Mouse (Mus musculus) heart, embryonic 16.5 days (tissue): ENCODE measurements at regions not wholly inside any gene's neighbourhood (a gene's known extent, or its start where the extent isn't known, plus 50 kb on each side); places are given as distances from the start of the nearest gene placed in this dataset.

Source experiments
- ATAC-seq: fragments of 200-750 bp; cut with Nextera tagmentation; replicated peaks from 2 replicates; pipeline ENCODE4 v1.8.0; 2017; ENCODE audit warnings: moderate number of reproducible peaks; ENCODE audit not compliant: insufficient read depth, low FRiP score; ENCODE audit errors: extremely low read depth
- H3K27ac ChIP-seq: fragments of 300-500 bp; sonication (generic); 2 replicates; pipeline ENCODE4 v1.5.1; 2014; ENCODE audit warnings: mild to moderate bottlenecking, low read length, control low read depth, moderate library complexity
- H3K27me3 ChIP-seq: fragments of 300-500 bp; sonication (generic); 2 replicates; pipeline ENCODE4 v1.6.1; 2014; ENCODE audit warnings: low read length, mixed read lengths; ENCODE audit not compliant: control insufficient read depth, insufficient read depth
- H3K36me3 ChIP-seq: fragments of 300-500 bp; sonication (generic); 2 replicates; pipeline ENCODE4 v1.6.1; 2014; ENCODE audit not compliant: control insufficient read depth, insufficient read depth
- H3K4me1 ChIP-seq: fragments of 300-500 bp; sonication (generic); 2 replicates; pipeline ENCODE4 v1.6.1; 2014; ENCODE audit warnings: low read length, mixed read lengths; ENCODE audit not compliant: control insufficient read depth, insufficient read depth
- H3K4me2 ChIP-seq: fragments of 300-500 bp; sonication (generic); 2 replicates; pipeline ENCODE4 v1.6.1; 2014; ENCODE audit warnings: low read depth, mild to moderate bottlenecking, control low read depth, low read length
- H3K4me3 ChIP-seq: fragments of 300-500 bp; sonication (generic); 2 replicates; pipeline ENCODE4 v1.5.1; 2014; ENCODE audit warnings: mild to moderate bottlenecking, control low read depth, low read length
- H3K9ac ChIP-seq: fragments of 300-500 bp; sonication (generic); 2 replicates; pipeline ENCODE4 v1.6.1; 2014; ENCODE audit warnings: low read length, control low read depth
- H3K9me3 ChIP-seq: fragments of 300-500 bp; sonication (generic); replicated peaks from 2 replicates; pipeline ENCODE4 v1.6.1; 2016; ENCODE audit warnings: low read length; ENCODE audit not compliant: control insufficient read depth
- WGBS: fragments of 180-500 bp; shearing (Covaris S2); extraction: QIAGEN DNeasy Blood & Tissue Kit; methylation state at CpG from one replicate; pipeline ENCODE4 v1.1.7; 2014; 5-methylcytosine and 5-hydroxymethylcytosine counted together

DNA sequence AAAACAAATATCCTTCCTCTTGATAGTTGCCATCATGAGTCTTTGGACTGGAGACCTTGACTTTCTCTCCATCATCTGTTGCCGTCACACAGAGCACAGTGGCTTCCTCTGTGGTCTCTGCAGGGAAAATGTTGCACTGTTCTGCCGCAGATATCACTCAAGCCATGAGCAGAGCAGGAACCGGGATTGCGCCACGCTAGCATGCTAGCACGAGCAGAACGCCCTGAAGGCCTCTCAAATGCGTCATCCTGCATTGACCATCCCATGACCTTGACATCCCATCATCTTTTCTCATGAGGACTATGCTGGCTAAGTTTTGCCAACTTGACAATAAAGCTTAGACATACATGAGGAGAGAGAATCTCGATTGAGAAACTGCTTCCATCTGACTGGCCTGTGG, 134.6 kb upstream of the Thbs1 start:
- Histone ChIP-seq H3K4me1 (no peaks in the 10 kb centered on the region), H3K27ac (no peak overlapping the region), H3K4me2 (no peak overlapping the region), H3K4me3 (no peak overlapping the region), H3K36me3 (no peaks in the 10 kb centered on the region), H3K27me3 (no peaks in the 10 kb centered on the region), H3K9me3 (no peaks in the 10 kb centered on the region), H3K9ac (no peak overlapping the region)
- WGBS = 80% methylated on average over 9 of the region's 9 CpGs
- ATAC-seq = no peak

DNA sequence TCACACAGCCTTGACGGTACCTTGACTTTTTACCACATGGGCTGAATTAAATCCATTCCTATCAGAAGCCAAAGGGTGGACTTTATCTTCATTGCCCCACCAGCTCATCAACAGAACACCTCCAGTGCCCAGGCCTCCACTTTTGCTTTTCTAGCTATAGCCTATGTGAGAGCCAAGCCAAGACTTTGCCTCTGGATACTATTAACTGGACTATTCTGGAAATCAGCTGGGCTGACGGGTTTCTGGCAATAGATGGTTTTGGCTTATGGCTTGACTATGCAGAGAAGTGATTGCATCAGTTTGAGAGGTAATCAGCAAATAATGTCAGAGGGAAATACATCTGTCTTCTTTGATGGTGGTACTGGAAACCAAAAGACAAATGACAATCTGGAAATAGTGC, 130.8 kb upstream of the Thbs1 start:
- no peak overlapping the region for H3K4me2 ChIP-seq
- 77% methylated on average over 2 of the region's 2 CpGs for WGBS
- no peaks in the 10 kb centered on the region for H3K36me3 ChIP-seq
- no peak overlapping the region for H3K9ac ChIP-seq
- H3K4me3 ChIP-seq = no peak overlapping the region
- H3K27ac ChIP-seq = no peak overlapping the region
- no peaks in the 10 kb centered on the region for H3K27me3 ChIP-seq
- no peaks in the 10 kb centered on the region for H3K4me1 ChIP-seq
- ATAC-seq = no peak
- H3K9me3 ChIP-seq = no peaks in the 10 kb centered on the region

DNA sequence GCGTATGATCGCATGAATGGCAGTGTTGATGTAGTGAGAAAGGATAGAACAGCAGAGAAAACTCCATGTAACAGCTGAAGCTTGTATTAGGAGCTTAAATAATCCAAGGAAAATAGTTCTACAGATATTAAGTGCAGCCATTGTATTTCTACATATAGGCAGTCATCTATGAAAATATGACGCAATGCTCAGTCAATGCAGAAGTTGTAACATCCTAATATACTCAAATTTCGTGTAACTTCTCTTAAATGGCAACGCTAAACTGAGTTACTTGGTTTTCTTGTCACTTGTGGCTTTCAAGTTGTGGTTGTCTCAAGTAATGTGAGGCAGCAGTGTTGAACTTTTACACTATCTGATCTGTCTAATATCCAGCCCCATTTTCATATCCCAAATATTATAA, 127.1 kb upstream of the Thbs1 start:
- Histone ChIP-seq H3K36me3 (no peaks in the 10 kb centered on the region), H3K4me3 (no peak overlapping the region), H3K27me3 (no peaks in the 10 kb centered on the region), H3K4me1 (peaks cover 6% of the 10 kb centered on the region), H3K4me2 (no peak overlapping the region), H3K27ac (no peak overlapping the region), H3K9me3 (no peaks in the 10 kb centered on the region), H3K9ac (no peak overlapping the region)
- 82% methylated on average over 5 of the region's 5 CpGs for WGBS
- no peak for ATAC-seq

DNA sequence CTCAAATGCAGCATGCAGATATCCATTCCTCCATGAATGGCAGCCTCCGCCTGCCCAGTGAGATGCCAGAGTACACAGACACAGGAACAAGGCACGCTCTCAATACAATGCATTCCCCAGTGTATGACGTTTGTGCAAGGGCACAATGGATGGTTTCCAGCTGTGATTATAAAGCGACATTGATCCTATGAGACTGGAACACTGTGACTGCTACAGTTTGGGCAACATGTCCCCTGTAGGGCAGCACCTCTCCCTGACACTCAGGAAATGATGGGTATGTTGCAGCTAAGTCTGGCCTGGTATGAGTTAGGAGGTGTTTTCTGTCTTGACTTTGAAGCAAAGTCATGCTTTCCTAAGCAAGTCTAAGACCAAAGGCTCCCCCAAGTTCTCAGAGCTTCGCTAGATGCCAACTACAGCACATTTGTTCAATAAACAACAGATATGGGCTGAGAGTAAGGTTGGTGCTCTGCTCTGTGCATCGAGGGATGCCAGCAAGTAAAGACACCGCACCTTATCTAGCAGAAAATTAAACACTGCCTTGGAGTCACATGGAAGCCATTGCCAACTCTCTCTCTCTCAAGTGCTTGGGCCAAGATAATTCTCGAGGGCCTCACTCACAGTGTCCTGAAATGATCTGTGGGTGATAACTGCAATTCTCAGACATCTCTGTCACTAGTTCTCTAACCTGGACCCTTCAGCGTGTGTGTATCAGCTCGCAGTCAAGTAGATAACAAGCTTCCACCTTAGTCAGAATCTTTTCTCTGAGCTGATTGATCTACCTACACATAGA, 124.1 kb upstream of the Thbs1 start:
- no peak overlapping the region for H3K27ac ChIP-seq
- H3K36me3 ChIP-seq = no peaks in the 10 kb centered on the region
- no peak overlapping the region for H3K4me3 ChIP-seq
- no peak overlapping the region for H3K9ac ChIP-seq
- H3K9me3 ChIP-seq = no peaks in the 10 kb centered on the region
- no peak overlapping the region for H3K4me2 ChIP-seq
- WGBS = 48% methylated on average over 10 of the region's 10 CpGs
- no peaks in the 10 kb centered on the region for H3K27me3 ChIP-seq
- no peak for ATAC-seq
- peaks cover 6% of the 10 kb centered on the region for H3K4me1 ChIP-seq

DNA sequence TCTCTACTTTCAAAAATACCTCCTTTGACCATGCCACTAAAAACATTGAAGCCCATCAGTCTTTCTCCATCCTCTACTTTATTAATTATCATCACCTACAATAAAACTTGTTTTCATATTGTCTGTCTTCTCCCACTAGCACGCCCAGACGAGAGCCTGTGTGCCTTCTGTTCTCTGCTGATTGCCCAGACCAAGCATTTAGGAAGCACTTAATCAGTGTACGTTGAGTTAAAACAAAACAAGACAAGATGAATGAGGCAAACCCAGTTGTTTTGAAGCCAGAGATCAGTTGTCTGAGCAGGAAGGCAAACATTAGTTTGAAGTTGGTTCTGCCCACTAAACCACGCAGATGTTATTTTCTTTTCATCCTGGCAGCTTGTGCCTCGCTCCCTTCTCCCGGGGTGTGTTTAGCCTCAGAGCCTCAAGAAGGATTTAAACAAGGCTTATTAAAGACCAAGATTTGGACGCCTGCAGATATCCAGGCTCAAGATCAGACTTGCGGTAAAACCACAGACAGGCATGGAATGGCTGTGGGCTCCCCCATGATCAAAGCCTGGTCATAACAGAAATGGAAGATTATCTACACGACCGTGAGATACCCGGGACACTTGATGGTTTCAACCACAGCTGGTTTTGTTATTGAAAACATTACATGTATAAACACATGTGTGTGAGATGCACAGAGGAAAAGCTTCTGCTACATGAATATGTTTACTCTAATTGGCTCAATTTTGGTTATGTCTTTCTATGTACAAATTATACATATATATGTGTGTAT, 123.1 kb upstream of the Thbs1 start:
- peaks cover 6% of the 10 kb centered on the region for H3K4me1 ChIP-seq
- no peaks in the 10 kb centered on the region for H3K9me3 ChIP-seq
- no peak overlapping the region for H3K27ac ChIP-seq
- H3K4me2 ChIP-seq = no peak overlapping the region
- no peak overlapping the region for H3K4me3 ChIP-seq
- no peaks in the 10 kb centered on the region for H3K27me3 ChIP-seq
- 52% methylated on average over 11 of the region's 11 CpGs for WGBS
- H3K9ac ChIP-seq = no peak overlapping the region
- no peak for ATAC-seq
- H3K36me3 ChIP-seq = no peaks in the 10 kb centered on the region

DNA sequence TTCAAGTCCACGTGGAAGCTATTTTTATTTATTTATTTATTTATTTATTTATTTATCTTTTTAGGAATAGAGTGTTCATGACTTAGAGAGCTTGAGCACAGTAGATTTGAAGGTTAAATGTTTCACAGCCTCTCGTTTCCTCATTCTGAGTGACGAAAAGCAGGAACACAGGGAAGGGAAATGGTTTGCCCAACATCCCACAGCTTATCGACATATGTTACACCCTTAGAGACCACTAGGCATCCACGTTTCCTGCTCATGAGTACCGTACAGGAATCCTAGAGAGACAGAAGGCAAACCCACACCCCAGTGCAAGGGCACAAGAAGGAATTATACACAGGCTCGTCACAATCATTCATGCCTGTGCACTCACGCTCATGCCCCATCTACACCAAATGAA, 122.5 kb upstream of the Thbs1 start:
- no peak overlapping the region for H3K27ac ChIP-seq

DNA sequence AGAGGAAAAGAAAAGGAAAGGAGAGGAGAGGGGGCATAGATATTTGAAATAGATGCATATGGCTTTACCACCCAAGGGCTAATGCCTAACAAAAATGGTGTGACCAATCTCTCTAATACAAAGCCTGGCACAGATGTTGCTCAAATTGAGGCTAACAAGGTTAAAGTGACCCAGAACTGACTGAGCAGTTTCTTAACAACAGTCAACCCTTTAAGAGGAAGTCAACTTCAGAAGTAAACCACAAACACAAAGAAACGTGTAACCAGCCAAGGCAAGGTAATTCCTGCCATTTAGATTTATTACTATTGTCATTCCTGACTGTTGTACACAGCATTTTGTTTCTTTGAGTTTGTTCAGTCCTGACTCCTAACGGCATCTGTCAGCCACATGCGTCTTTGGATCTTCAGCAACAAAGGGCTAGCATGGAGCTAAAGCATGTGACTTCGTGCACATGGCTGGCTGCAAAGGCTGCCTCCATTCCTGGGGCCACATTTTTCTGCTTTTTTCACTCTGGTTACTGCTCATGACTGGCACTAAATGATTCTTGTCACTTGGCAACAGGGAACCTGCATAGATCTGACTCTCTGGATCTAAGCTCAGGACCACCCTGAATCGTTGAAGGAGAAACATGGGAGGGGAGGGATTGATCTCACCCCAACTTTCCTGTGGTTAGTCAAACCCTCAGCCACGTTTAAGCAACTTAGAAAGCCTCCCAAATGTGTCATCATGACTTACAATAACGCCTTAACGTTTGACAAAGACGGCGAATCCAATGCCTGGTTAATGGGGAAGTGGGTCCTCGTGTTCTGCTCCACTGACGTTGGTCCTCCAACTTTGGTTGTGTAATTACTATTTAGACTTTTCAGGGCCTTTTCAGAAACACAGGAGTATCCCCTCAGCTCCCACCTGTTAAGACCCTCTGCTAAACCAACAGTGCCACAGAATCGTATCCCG, 115.3 kb upstream of the Thbs1 start:
- Histone ChIP-seq H3K9me3 (no peaks in the 10 kb centered on the region), H3K4me1 (no peaks in the 10 kb centered on the region), H3K27me3 (no peaks in the 10 kb centered on the region), H3K4me3 (no peak overlapping the region), H3K36me3 (no peaks in the 10 kb centered on the region), H3K9ac (no peak overlapping the region), H3K4me2 (no peak overlapping the region), H3K27ac (no peak overlapping the region)
- ATAC-seq = no peak
- 77% methylated on average over 14 of the region's 14 CpGs for WGBS

More for the DNA sequence above, 122.5 kb upstream of the Thbs1 start:
- no peak overlapping the region for H3K4me3 ChIP-seq
- H3K27me3 ChIP-seq = no peaks in the 10 kb centered on the region
- WGBS = 67% methylated on average over 8 of the region's 8 CpGs
- no peak overlapping the region for H3K9ac ChIP-seq
- H3K9me3 ChIP-seq = no peaks in the 10 kb centered on the region
- ATAC-seq = no peak
- no peak overlapping the region for H3K4me2 ChIP-seq
- peaks cover 6% of the 10 kb centered on the region for H3K4me1 ChIP-seq
- H3K36me3 ChIP-seq = no peaks in the 10 kb centered on the region

DNA sequence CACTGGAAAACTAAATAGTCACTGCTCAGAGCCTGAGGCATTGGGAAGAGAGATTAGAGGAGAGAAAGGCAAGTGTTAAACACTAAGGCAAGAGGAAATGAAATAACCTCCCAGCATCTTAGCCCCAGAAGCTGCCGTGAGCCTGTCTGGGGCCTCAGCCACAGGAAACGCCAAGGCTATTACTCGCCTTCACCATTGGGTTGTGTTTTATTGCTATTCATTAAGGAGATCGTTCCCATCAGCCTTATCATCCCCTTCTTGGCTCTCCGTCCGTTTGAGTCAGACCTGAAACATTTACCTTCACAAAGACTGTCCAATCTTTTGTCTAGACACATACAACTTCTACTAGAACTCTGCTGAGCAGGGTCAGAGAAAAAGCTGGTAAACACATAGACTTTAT, 112.0 kb upstream of the Thbs1 start:
- Histone ChIP-seq H3K4me2 (no peak overlapping the region), H3K27me3 (no peaks in the 10 kb centered on the region), H3K27ac (no peak overlapping the region), H3K9me3 (no peaks in the 10 kb centered on the region), H3K36me3 (no peaks in the 10 kb centered on the region), H3K9ac (no peak overlapping the region), H3K4me3 (no peak overlapping the region), H3K4me1 (no peaks in the 10 kb centered on the region)
- WGBS = 34% methylated on average over 6 of the region's 6 CpGs
- no peak for ATAC-seq
